ENCODE assay signal across 10 mouse cellular contexts in the genomic region with DNA sequence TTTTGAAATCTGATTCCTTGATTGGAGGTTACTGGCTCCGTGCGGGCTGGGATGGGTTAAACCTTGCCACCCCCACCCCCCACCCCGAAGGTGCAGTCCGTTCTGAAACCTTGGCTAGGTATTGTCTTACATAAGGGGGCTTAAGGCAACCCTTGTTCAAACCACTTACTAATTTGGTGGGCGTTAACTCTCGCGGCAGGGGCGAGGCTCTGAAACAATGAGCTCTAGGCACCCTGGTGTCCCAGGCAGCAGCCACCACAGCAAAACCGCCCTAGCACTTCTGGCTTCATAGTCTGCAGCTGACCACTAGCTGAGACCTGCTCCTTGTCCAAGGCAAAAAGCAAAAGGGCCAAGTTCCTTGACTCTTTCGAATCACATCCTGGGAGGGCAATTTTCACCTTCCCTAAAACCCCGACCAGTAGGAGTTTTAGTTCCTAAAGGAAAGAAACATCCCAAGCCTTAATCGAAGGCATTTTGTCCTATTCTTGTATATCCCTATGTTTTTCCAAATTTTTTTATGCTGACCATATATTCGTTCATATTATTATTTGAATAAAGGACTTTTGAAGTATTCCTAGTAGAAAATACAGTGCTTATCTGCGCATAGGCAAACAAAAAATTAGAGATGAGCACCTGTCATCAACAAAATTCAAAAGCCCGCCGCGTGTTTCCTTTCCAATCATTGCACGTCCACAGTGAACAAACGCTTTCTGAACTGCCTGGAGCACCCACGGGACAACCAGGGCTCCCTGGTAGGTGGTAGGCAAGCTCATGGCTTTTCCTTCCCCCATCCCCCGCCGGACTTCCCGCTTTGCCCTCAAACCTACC. TPM values are rescaled to one million over a fixed set of nuclear protein-coding genes. Genes with fewer than 3 reads are reported as not detected.
DNase-seq lines count a peak whose midpoint lies in the region; ATAC-seq lines count a peak whose summit lies in the region.
"Had no signal": no experiment of that assay in that cellular context is flagged by ENCODE, and none has a peak within 500 bp of the region (broad histone marks: within the 10 kb centered on the region; RNA-seq: fewer than 3 reads in every experiment).

No protein-coding gene starts in this region.

- H3K9me3 ChIP-seq in forebrain, embryonic 15.5 days: no peaks in the 10 kb centered on the region
- H3K9me3 ChIP-seq in limb, embryonic 12.5 days: no peaks in the 10 kb centered on the region

- H3K27ac ChIP-seq in forebrain, embryonic 15.5 days (replicated peaks): no peak overlapping the region
- H3K27ac ChIP-seq in limb, embryonic 12.5 days: no peak overlapping the region

- H3K9ac ChIP-seq in forebrain, embryonic 15.5 days (replicated peaks): peak overlapping the region; percentile 35; the same call in 1 of the 2 replicates
- H3K9ac ChIP-seq in limb, embryonic 12.5 days (replicated peaks): peak overlapping the region; percentile 40; the same call in 1 of the 2 replicates

- H3K36me3 ChIP-seq in forebrain, embryonic 15.5 days: no peaks in the 10 kb centered on the region
- H3K36me3 ChIP-seq in limb, embryonic 12.5 days: no peaks in the 10 kb centered on the region

- 2% methylated on average over 23 of the region's 23 CpGs for WGBS in forebrain, embryonic 15.5 days
- 2% methylated on average over 23 of the region's 23 CpGs for WGBS in limb, embryonic 12.5 days

- peak; percentile 64 for DNase-seq in kidney, adult 11 months
- DNase-seq in kidney, postnatal 10 days: no peak
- DNase-seq in retina, embryonic 14.5 days (ENCODE audit: low spot score): peak; percentile 38
- no peak for DNase-seq in urinary bladder, postnatal 25 days (ENCODE audit: low spot score)
- no peak for DNase-seq in cerebellum, postnatal 4 days (ENCODE audit: low spot score in 2 of 2)
- no peak for DNase-seq in gastrocnemius, postnatal 10 days
- DNase-seq: cerebellum, adult 18-20 months; layer of hippocampus, postnatal 36 days had no signal

- peak overlapping the region; percentile 47 for H3K4me2 ChIP-seq in forebrain, embryonic 15.5 days (replicated peaks)
- H3K4me2 ChIP-seq in limb, embryonic 12.5 days: peak overlapping the region; percentile 60

- peak overlapping the region; percentile 31 for H3K4me3 ChIP-seq in forebrain, embryonic 15.5 days
- peak overlapping the region; percentile 34 for H3K4me3 ChIP-seq in limb, embryonic 12.5 days (replicated peaks)

- peaks cover 19% of the 10 kb centered on the region for H3K4me1 ChIP-seq in forebrain, embryonic 15.5 days
- peaks cover 29% of the 10 kb centered on the region for H3K4me1 ChIP-seq in limb, embryonic 12.5 days (replicated peaks)

- ATAC-seq in forebrain, embryonic 15.5 days (replicated peaks): no peak
- ATAC-seq in limb, embryonic 12.5 days (ENCODE audit: insufficient number of reproducible peaks, insufficient read depth, low FRiP score, low TSS enrichment, low read depth): 0 out of 2 replicates have a peak, but pooled peaks have one; percentile 18

- H3K27me3 ChIP-seq in forebrain, embryonic 15.5 days: peaks cover 30% of the 10 kb centered on the region
- peaks cover 53% of the 10 kb centered on the region for H3K27me3 ChIP-seq in limb, embryonic 12.5 days

RNA-seq across cellular contexts. Expression of gene Fam107a, which starts 1.2 kb away (rescaled TPM):
- polyA plus RNA-seq in forebrain, embryonic 15.5 days (2015; fragmentation: Nextera tagmentation; extraction: Ambion mirVana): 0.24 and 0.34 TPM in 2 replicates
- polyA plus RNA-seq in limb, embryonic 12.5 days (2016; fragmentation: Nextera tagmentation; extraction: Ambion mirVana): 0.23 and 0.35 TPM in 2 replicates
- total RNA-seq in gastrocnemius, postnatal 10 days (2021): 1 to 10 TPM; 1.7 to 4.4 TPM

RNA-seq across cellular contexts. Expression of gene Acox2, which starts 57.4 kb away (rescaled TPM):
- polyA plus RNA-seq in forebrain, embryonic 15.5 days (2015; fragmentation: Nextera tagmentation; extraction: Ambion mirVana): not detected in 2 replicates
- not detected in 2 replicates for polyA plus RNA-seq in limb, embryonic 12.5 days (2016; fragmentation: Nextera tagmentation; extraction: Ambion mirVana)
- under 1 TPM in 1 of 2 experiments, not detected in 1; 0.70 TPM for total RNA-seq in gastrocnemius, postnatal 10 days (2021)
- total RNA-seq: layer of hippocampus, postnatal 36 days had no signal

Comparison
In these comparisons a context has a peak if more than half of its experiments do, and no peak if none do; other contexts are left out.
1. DNase-seq: peak in kidney, adult 11 months (single experiment) and retina, embryonic 14.5 days (single experiment); none in kidney, postnatal 10 days (single experiment), urinary bladder, postnatal 25 days (single experiment), cerebellum, postnatal 4 days (0 of 2) and gastrocnemius, postnatal 10 days (single experiment).